Mouse (Mus musculus): Measurements from ENCODE around the gene Grm5. TPM values are rescaled to one million over a fixed set of nuclear protein-coding genes. Genes with fewer than 3 reads are reported as not detected.

Grm5 gene
- polyA plus RNA-seq, 1 experiment from 2014 or later, result 0.04 TPM

- no peak for ATAC-seq (ENCODE audit: borderline replicate concordance, extremely low read depth, low FRiP score, low TSS enrichment)
- no peaks in the 10 kb centered on the region for H3K9me3 ChIP-seq
- no peak overlapping the region for H3K4me3 ChIP-seq
- H3K4me2 ChIP-seq, result no peak overlapping the region
- H3K9ac ChIP-seq, result no peak overlapping the region
- 28% methylated on average over 1 of the region's 1 CpGs for WGBS
- H3K27ac ChIP-seq, result no peak overlapping the region
- H3K27me3 ChIP-seq, result no peaks in the 10 kb centered on the region
- no peaks in the 10 kb centered on the region for H3K4me1 ChIP-seq
- no peaks in the 10 kb centered on the region for H3K36me3 ChIP-seq
These were observed 132.4 kb downstream of the Grm5 start for GRCm38 (mm10) chr7:87716393-87716792.

GRCm38 (mm10) chr7:87718631-87719030 is 134.7 kb downstream of the Grm5 start:
- H3K4me3 ChIP-seq, result no peak overlapping the region
- no peaks in the 10 kb centered on the region for H3K4me1 ChIP-seq
- no peak for ATAC-seq (ENCODE audit: borderline replicate concordance, extremely low read depth, low FRiP score, low TSS enrichment)
- H3K27me3 ChIP-seq, result no peaks in the 10 kb centered on the region
- H3K27ac ChIP-seq, result no peak overlapping the region
- 61% methylated on average over 1 of the region's 1 CpGs for WGBS
- H3K9me3 ChIP-seq, result no peaks in the 10 kb centered on the region
- H3K4me2 ChIP-seq, result no peak overlapping the region
- H3K9ac ChIP-seq, result no peak overlapping the region
- H3K36me3 ChIP-seq, result no peaks in the 10 kb centered on the region

- H3K36me3 ChIP-seq, result no peaks in the 10 kb centered on the region
- no peak for ATAC-seq (ENCODE audit: borderline replicate concordance, extremely low read depth, low FRiP score, low TSS enrichment)
- no peaks in the 10 kb centered on the region for H3K4me1 ChIP-seq
- no peak overlapping the region for H3K27ac ChIP-seq
- H3K9me3 ChIP-seq, result no peaks in the 10 kb centered on the region
- no peaks in the 10 kb centered on the region for H3K27me3 ChIP-seq
- no peak overlapping the region for H3K4me3 ChIP-seq
- H3K9ac ChIP-seq, result no peak overlapping the region
- H3K4me2 ChIP-seq, result no peak overlapping the region
These were observed 150.5 kb downstream of the Grm5 start for GRCm38 (mm10) chr7:87734511-87734910.

GRCm38 (mm10) chr7:87761945-87762344 is 178.0 kb downstream of the Grm5 start:
- Histone ChIP-seq H3K36me3 (no peaks in the 10 kb centered on the region), H3K9ac (no peak overlapping the region), H3K4me1 (no peaks in the 10 kb centered on the region), H3K9me3 (no peaks in the 10 kb centered on the region), H3K27me3 (no peaks in the 10 kb centered on the region), H3K27ac (no peak overlapping the region), H3K4me3 (no peak overlapping the region), H3K4me2 (no peak overlapping the region)
- 71% methylated on average over 2 of the region's 2 CpGs for WGBS
- no peak for ATAC-seq (ENCODE audit: borderline replicate concordance, extremely low read depth, low FRiP score, low TSS enrichment)

- no peak for ATAC-seq (ENCODE audit: borderline replicate concordance, extremely low read depth, low FRiP score, low TSS enrichment)
- WGBS, result 50% methylated on average over 3 of the region's 3 CpGs
These were observed 178.4 kb downstream of the Grm5 start for GRCm38 (mm10) chr7:87762376-87762775.

GRCm38 (mm10) chr7:87787560-87787959 is 203.6 kb downstream of the Grm5 start:
- Histone ChIP-seq H3K4me2 (no peak overlapping the region), H3K4me3 (no peak overlapping the region), H3K9ac (no peak overlapping the region), H3K27ac (no peak overlapping the region), H3K27me3 (no peaks in the 10 kb centered on the region), H3K9me3 (no peaks in the 10 kb centered on the region), H3K36me3 (no peaks in the 10 kb centered on the region), H3K4me1 (no peaks in the 10 kb centered on the region)
- ATAC-seq (ENCODE audit: borderline replicate concordance, extremely low read depth, low FRiP score, low TSS enrichment), result no peak
- 84% methylated on average over 1 of the region's 1 CpGs for WGBS

More at GRCm38 (mm10) chr7:87762376-87762775, 178.4 kb downstream of the Grm5 start:
- H3K9ac ChIP-seq, result no peak overlapping the region
- no peak overlapping the region for H3K4me3 ChIP-seq
- no peaks in the 10 kb centered on the region for H3K4me1 ChIP-seq
- no peaks in the 10 kb centered on the region for H3K36me3 ChIP-seq
- no peak overlapping the region for H3K4me2 ChIP-seq
- no peaks in the 10 kb centered on the region for H3K9me3 ChIP-seq
- no peaks in the 10 kb centered on the region for H3K27me3 ChIP-seq
- no peak overlapping the region for H3K27ac ChIP-seq

GRCm38 (mm10) chr7:87788963-87789362 is 205.0 kb downstream of the Grm5 start:
- H3K9ac ChIP-seq, result no peak overlapping the region
- H3K4me3 ChIP-seq, result no peak overlapping the region
- no peak overlapping the region for H3K4me2 ChIP-seq
- H3K9me3 ChIP-seq, result no peaks in the 10 kb centered on the region
- no peaks in the 10 kb centered on the region for H3K36me3 ChIP-seq
- no peaks in the 10 kb centered on the region for H3K4me1 ChIP-seq
- H3K27me3 ChIP-seq, result no peaks in the 10 kb centered on the region
- ATAC-seq (ENCODE audit: borderline replicate concordance, extremely low read depth, low FRiP score, low TSS enrichment), result no peak
- H3K27ac ChIP-seq, result no peak overlapping the region

- no peaks in the 10 kb centered on the region for H3K36me3 ChIP-seq
- H3K27me3 ChIP-seq, result no peaks in the 10 kb centered on the region
- H3K4me3 ChIP-seq, result no peak overlapping the region
- no peak overlapping the region for H3K4me2 ChIP-seq
- H3K9ac ChIP-seq, result no peak overlapping the region
- 63% methylated on average over 4 of the region's 4 CpGs for WGBS
- H3K27ac ChIP-seq, result no peak overlapping the region
- H3K4me1 ChIP-seq, result no peaks in the 10 kb centered on the region
- no peak for ATAC-seq (ENCODE audit: borderline replicate concordance, extremely low read depth, low FRiP score, low TSS enrichment)
- H3K9me3 ChIP-seq, result no peaks in the 10 kb centered on the region
These were observed 209.9 kb downstream of the Grm5 start for GRCm38 (mm10) chr7:87793896-87794295.

- no peaks in the 10 kb centered on the region for H3K27me3 ChIP-seq
- no peak overlapping the region for H3K27ac ChIP-seq
- H3K9me3 ChIP-seq, result no peaks in the 10 kb centered on the region
- no peak for ATAC-seq (ENCODE audit: borderline replicate concordance, extremely low read depth, low FRiP score, low TSS enrichment)
- H3K9ac ChIP-seq, result no peak overlapping the region
- no peaks in the 10 kb centered on the region for H3K4me1 ChIP-seq
- no peak overlapping the region for H3K4me3 ChIP-seq
- no peaks in the 10 kb centered on the region for H3K36me3 ChIP-seq
- WGBS, result 79% methylated on average over 1 of the region's 1 CpGs
- H3K4me2 ChIP-seq, result no peak overlapping the region
These were observed 240.9 kb downstream of the Grm5 start for GRCm38 (mm10) chr7:87824898-87825297.

GRCm38 (mm10) chr7:87834669-87835068 is 250.7 kb downstream of the Grm5 start:
- Histone ChIP-seq H3K27ac (no peak overlapping the region), H3K36me3 (no peaks in the 10 kb centered on the region), H3K4me3 (no peak overlapping the region), H3K9ac (no peak overlapping the region), H3K9me3 (no peaks in the 10 kb centered on the region), H3K4me1 (no peaks in the 10 kb centered on the region), H3K27me3 (no peaks in the 10 kb centered on the region), H3K4me2 (no peak overlapping the region)
- ATAC-seq (ENCODE audit: borderline replicate concordance, extremely low read depth, low FRiP score, low TSS enrichment), result no peak
- WGBS, result 64% methylated on average over 4 of the region's 4 CpGs

GRCm38 (mm10) chr7:87838579-87838978 is 254.6 kb downstream of the Grm5 start:
- Histone ChIP-seq H3K4me3 (no peak overlapping the region), H3K9me3 (no peaks in the 10 kb centered on the region), H3K4me2 (no peak overlapping the region), H3K27ac (no peak overlapping the region), H3K36me3 (no peaks in the 10 kb centered on the region), H3K4me1 (no peaks in the 10 kb centered on the region), H3K27me3 (no peaks in the 10 kb centered on the region), H3K9ac (no peak overlapping the region)
- no peak for ATAC-seq (ENCODE audit: borderline replicate concordance, extremely low read depth, low FRiP score, low TSS enrichment)
- 84% methylated on average over 1 of the region's 1 CpGs for WGBS

- Histone ChIP-seq H3K27ac (no peak overlapping the region), H3K36me3 (no peaks in the 10 kb centered on the region), H3K9ac (no peak overlapping the region), H3K4me3 (no peak overlapping the region), H3K27me3 (no peaks in the 10 kb centered on the region), H3K4me2 (no peak overlapping the region), H3K4me1 (peaks cover 13% of the 10 kb centered on the region), H3K9me3 (no peaks in the 10 kb centered on the region)
- ATAC-seq (ENCODE audit: borderline replicate concordance, extremely low read depth, low FRiP score, low TSS enrichment), result no peak
These were observed 259.5 kb downstream of the Grm5 start for GRCm38 (mm10) chr7:87843496-87843895.

- Histone ChIP-seq H3K9me3 (no peaks in the 10 kb centered on the region), H3K27ac (peak overlapping the region; percentile 53), H3K36me3 (no peaks in the 10 kb centered on the region), H3K4me3 (no peak overlapping the region), H3K27me3 (no peaks in the 10 kb centered on the region), H3K9ac (no peak overlapping the region), H3K4me1 (peaks cover 13% of the 10 kb centered on the region), H3K4me2 (no peak overlapping the region)
- ATAC-seq (ENCODE audit: borderline replicate concordance, extremely low read depth, low FRiP score, low TSS enrichment), result peak; percentile 42; the same call in 1 of the 2 replicates
These were observed 262.1 kb downstream of the Grm5 start for GRCm38 (mm10) chr7:87846082-87846481.
